In genomic region chr6:56025533-56025932, GRCm38 (mm10) we compare ENCODE assay signal across 12 mouse cellular contexts. TPM values are rescaled to one million over a fixed set of nuclear protein-coding genes. Genes with fewer than 3 reads are reported as not detected.
A peak's percentile ranks its signal among the peaks of the same experiment; 100 is the strongest.
DNase-seq lines count a peak whose midpoint lies in the region; TF ChIP-seq lines count a peak whose summit lies in the region.
"Had no signal": no experiment of that assay in that cellular context is flagged by ENCODE, and none has a peak within 500 bp of the region (broad histone marks: within the 10 kb centered on the region; RNA-seq: fewer than 3 reads in every experiment).

No protein-coding gene starts in this region.

- TF ChIP-seq POLR2A in brain, embryonic 14.5 days (IDR thresholded peaks at IDR 0.05; ENCODE audit: borderline replicate concordance, extremely low read depth, insufficient read depth, insufficient read length, poor library complexity, severe bottlenecking): no peak

- peak; percentile 20 for DNase-seq in embryo, embryonic 10 days (ENCODE audit: low spot score)
- DNase-seq in embryo, embryonic 9.5 days (ENCODE audit: extremely low spot score): no peak
- peak; percentile 32 for DNase-seq in left cerebral cortex, postnatal 4 days
- DNase-seq in left cerebral cortex, adult 9 months (ENCODE audit: low spot score in 2 of 2): no peak
- DNase-seq in brain, embryonic 14.5 days (ENCODE audit: low read depth): no peak
- DNase-seq in ovary, adult 18-20 months (ENCODE audit: low spot score): no peak
- no peak for DNase-seq in heart, adult 9 months (ENCODE audit: low spot score in 2 of 2)

- no peaks in the 10 kb centered on the region for H3K9me3 ChIP-seq in E14TG2a.4 (ENCODE audit: low read length)
- H3K9me3 ChIP-seq: embryonic facial prominence, embryonic 15.5 days; midbrain, embryonic 13.5 days had no signal

- no peak overlapping the region for H3K4me3 ChIP-seq in E14TG2a.4 (replicated peaks; ENCODE audit: low read length)
- H3K4me3 ChIP-seq: embryonic facial prominence, embryonic 15.5 days; midbrain, embryonic 13.5 days had no signal

- no peaks in the 10 kb centered on the region for H3K36me3 ChIP-seq in E14TG2a.4 (ENCODE audit: insufficient read depth, low read length)
- H3K36me3 ChIP-seq: embryonic facial prominence, embryonic 15.5 days; midbrain, embryonic 13.5 days had no signal

- H3K4me1 ChIP-seq in E14TG2a.4 (replicated peaks; ENCODE audit: low read depth, low read length): no peaks in the 10 kb centered on the region
- H3K4me1 ChIP-seq: embryonic facial prominence, embryonic 15.5 days had no signal

- H3K27me3 ChIP-seq in E14TG2a.4 (ENCODE audit: insufficient read depth, low read length): 0 out of 2 replicates have a peak, but pooled peaks cover 3% of the 10 kb centered on the region
- H3K27me3 ChIP-seq: embryonic facial prominence, embryonic 15.5 days; midbrain, embryonic 13.5 days had no signal

- intact Hi-C loops in left cerebral cortex, postnatal 4 days (cut with DNase I): no loop called here

- TF ChIP-seq CTCF in E14TG2a.4 (conservative IDR thresholded peaks at IDR 0.05; ENCODE audit: low read length): peak; percentile 68
- TF ChIP-seq CTCF in brain, embryonic 14.5 days (IDR thresholded peaks at IDR 0.05; ENCODE audit: borderline replicate concordance, extremely low read depth, insufficient read depth, insufficient read length): peak; percentile 41; the same call in 1 of the 2 replicates

RNA-seq across cellular contexts. Expression of gene Ppp1r17, which starts 8.2 kb away (rescaled TPM):
- total RNA-seq in left cerebral cortex, postnatal 4 days (2021): under 1 TPM; 0.22 to 0.40 TPM
- polyA plus RNA-seq in brain, embryonic 14.5 days (2012; rRNA removed): 2.7 and 3.1 TPM in 2 replicates
- total RNA-seq: heart, postnatal 14 days had no signal
- polyA plus RNA-seq: CD4-positive, CD25-positive, alpha-beta regulatory T cell, adult 4 months; embryonic facial prominence, embryonic 15.5 days had no signal

Comparison
In these comparisons a context has a peak if more than half of its experiments do, and no peak if none do; other contexts are left out.
1. DNase-seq: peak in embryo, embryonic 10 days (single experiment) and left cerebral cortex, postnatal 4 days (single experiment); none in embryo, embryonic 9.5 days (single experiment), left cerebral cortex, adult 9 months (0 of 2), brain, embryonic 14.5 days (single experiment), ovary, adult 18-20 months (single experiment) and heart, adult 9 months (0 of 2).